Mouse (Mus musculus): ENCODE data around the gene Slc4a5.

GRCm38 (mm10) chr6:83278881-83279280 lies 59.3 kb downstream of the Slc4a5 start:
- TF ChIP-seq CTCF (IDR thresholded peaks at IDR 0.05; ENCODE audit: extremely low read depth, insufficient read depth, low read length) (peak; percentile 41), POLR2A (IDR thresholded peaks at IDR 0.05; ENCODE audit: extremely low read depth, insufficient read depth, low read length) (no peak)
